Mouse (Mus musculus): ENCODE measurements around the gene Olfr248. TPM values are rescaled to one million over a fixed set of nuclear protein-coding genes. Genes with fewer than 3 reads are reported as not detected.
"Not testable (repeated sequence)": the region's sequence is repeated elsewhere in the genome, so short reads cannot be mapped to it uniquely, and the experiment has no call there.

The Olfr248 gene
- not detected in 2 replicates for polyA plus RNA-seq (2014; fragmentation: Nextera tagmentation; extraction: Ambion mirVana)

DNA sequence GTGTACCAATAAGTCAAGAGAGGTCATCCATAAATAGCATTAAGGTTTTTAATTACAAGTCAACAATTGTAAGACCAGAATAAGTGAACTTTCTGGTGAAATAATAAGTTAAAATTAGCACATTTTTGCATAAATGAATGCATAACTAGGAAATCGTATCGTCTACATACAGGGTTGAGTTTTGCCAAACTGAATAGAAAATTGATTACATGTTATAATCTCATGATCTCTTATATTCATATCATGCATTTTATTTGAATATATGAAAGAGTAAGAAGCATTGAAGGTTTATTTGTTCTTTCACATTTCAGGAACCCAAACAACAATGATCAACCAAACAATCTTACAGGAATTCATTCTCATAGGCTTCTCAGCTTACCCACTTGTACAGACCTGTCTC, at the start of gene Olfr248:
Gene Olfr248 (plus strand): TSS at position 301 of the 400 bp plus-strand sequence.
- H3K9ac ChIP-seq (ENCODE audit: low read length), result no peak within 1 kb of the TSS
- DNase-seq (ENCODE audit: low spot score, missing footprints) (no peak), ATAC-seq (ENCODE audit: low FRiP score) (no peak)
- no peaks in the 10 kb centered on the region for H3K9me3 ChIP-seq (ENCODE audit: control insufficient read depth, low read length)
- H3K4me1 ChIP-seq (ENCODE audit: control insufficient read depth, insufficient read depth, low read length), result no peaks in the 10 kb centered on the region
- H3K36me3 ChIP-seq (ENCODE audit: control insufficient read depth, insufficient read depth, low read length), result no peaks in the 10 kb centered on the region
- H3K4me2 ChIP-seq, result no peak within 1 kb of the TSS
- no peak within 1 kb of the TSS for H3K27ac ChIP-seq (ENCODE audit: low read depth, low read length)
- 89% methylated on average over 2 of the region's 2 CpGs for WGBS
- H3K4me3 ChIP-seq (ENCODE audit: low read depth, low read length), result no peak within 1 kb of the TSS
- H3K27me3 ChIP-seq (ENCODE audit: control insufficient read depth, insufficient read depth, low read length), result no peaks in the 10 kb centered on the region

- H3K4me2 ChIP-seq; H3K4me3 ChIP-seq (ENCODE audit: low read depth, low read length); H3K4me1 ChIP-seq (ENCODE audit: control insufficient read depth, insufficient read depth, low read length); H3K27me3 ChIP-seq (ENCODE audit: control insufficient read depth, insufficient read depth, low read length); H3K36me3 ChIP-seq (ENCODE audit: control insufficient read depth, insufficient read depth, low read length); H3K9ac ChIP-seq (ENCODE audit: low read length); DNase-seq (ENCODE audit: low spot score, missing footprints); H3K9me3 ChIP-seq (ENCODE audit: control insufficient read depth, low read length); ATAC-seq (ENCODE audit: low FRiP score); H3K27ac ChIP-seq (ENCODE audit: low read depth, low read length): not testable (repeated sequence)
- 79% methylated on average over 1 of the region's 1 CpGs for WGBS
These were observed 37.2 kb upstream of the Olfr248 start for GRCm38 (mm10) chr1:174353636-174354035.

- H3K4me2 ChIP-seq, result no peak overlapping the region
- H3K9ac ChIP-seq (ENCODE audit: low read length), result no peak overlapping the region
- no peaks in the 10 kb centered on the region for H3K9me3 ChIP-seq (ENCODE audit: control insufficient read depth, low read length)
- WGBS, result 81% methylated on average over 5 of the region's 5 CpGs
- H3K27me3 ChIP-seq (ENCODE audit: control insufficient read depth, insufficient read depth, low read length), result no peaks in the 10 kb centered on the region
- no peak for DNase-seq (ENCODE audit: low spot score, missing footprints)
- no peak for ATAC-seq (ENCODE audit: low FRiP score)
- no peak overlapping the region for H3K4me3 ChIP-seq (ENCODE audit: low read depth, low read length)
- no peaks in the 10 kb centered on the region for H3K36me3 ChIP-seq (ENCODE audit: control insufficient read depth, insufficient read depth, low read length)
- H3K27ac ChIP-seq (ENCODE audit: low read depth, low read length), result no peak overlapping the region
- H3K4me1 ChIP-seq (ENCODE audit: control insufficient read depth, insufficient read depth, low read length), result no peaks in the 10 kb centered on the region
These were observed 36.2 kb upstream of the Olfr248 start for GRCm38 (mm10) chr1:174354640-174355039.

DNA sequence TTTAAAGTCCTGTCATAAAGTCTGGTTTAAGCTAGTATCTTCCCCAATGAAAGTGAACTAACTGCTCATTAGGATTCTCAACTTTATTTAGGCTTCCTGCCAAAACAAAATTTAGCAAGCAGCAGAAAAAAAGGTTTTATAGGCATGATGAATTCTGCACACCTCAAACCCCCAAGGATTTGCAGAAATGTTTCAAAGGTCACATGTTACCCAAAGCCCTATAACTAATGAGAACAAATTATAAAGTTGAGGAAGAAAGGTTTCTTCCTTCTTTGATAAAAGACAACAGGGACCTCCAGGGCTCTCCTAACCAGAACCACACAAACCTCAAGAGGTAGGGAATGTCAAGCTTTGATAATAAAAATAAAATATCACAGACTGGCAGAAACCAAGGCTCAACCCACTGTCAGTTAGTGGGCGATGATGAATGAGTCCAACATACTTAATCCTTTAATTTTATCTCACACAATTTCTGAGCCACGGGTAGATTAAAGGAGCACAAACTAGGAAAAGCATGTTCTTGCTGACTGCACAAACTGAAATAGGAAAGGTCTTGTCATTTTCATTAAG, 25.9 kb upstream of the Olfr248 start, which contains the start of gene Olfr417:
Gene Olfr417 (plus strand): TSS at position 241 of the 570 bp plus-strand sequence.
- H3K4me1 ChIP-seq (ENCODE audit: control insufficient read depth, insufficient read depth, low read length), result no peaks in the 10 kb centered on the region
- 70% methylated on average over 2 of the region's 2 CpGs for WGBS
- no peak for ATAC-seq (ENCODE audit: low FRiP score)
- H3K9me3 ChIP-seq (ENCODE audit: control insufficient read depth, low read length), result no peaks in the 10 kb centered on the region
- H3K36me3 ChIP-seq (ENCODE audit: control insufficient read depth, insufficient read depth, low read length), result no peaks in the 10 kb centered on the region
- DNase-seq (ENCODE audit: low spot score, missing footprints), result peak; percentile 21
- H3K27me3 ChIP-seq (ENCODE audit: control insufficient read depth, insufficient read depth, low read length), result no peaks in the 10 kb centered on the region
- H3K4me2 ChIP-seq, result no peak within 1 kb of the TSS
- no peak within 1 kb of the TSS for H3K4me3 ChIP-seq (ENCODE audit: low read depth, low read length)
- no peak within 1 kb of the TSS for H3K27ac ChIP-seq (ENCODE audit: low read depth, low read length)
- no peak within 1 kb of the TSS for H3K9ac ChIP-seq (ENCODE audit: low read length)

DNA sequence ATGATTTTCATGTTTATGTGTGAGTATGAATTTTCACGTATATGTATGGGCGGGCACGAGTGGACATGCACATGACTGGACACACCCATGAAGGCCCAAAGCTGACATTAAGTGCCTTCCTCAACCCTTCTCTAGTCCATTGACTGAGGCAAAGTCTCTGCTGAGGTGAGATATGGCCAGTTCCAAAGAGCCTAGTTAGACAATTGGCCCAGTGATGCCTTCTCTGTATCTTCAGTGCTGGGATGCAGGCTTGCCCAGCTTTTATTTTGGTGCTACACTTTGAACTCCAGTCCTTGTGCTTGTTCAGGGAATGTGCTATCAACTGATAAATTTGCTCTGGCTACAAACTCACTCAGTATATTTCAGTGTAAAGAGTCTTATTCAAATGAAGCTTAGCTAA, 17.0 kb upstream of the Olfr248 start:
- H3K9ac ChIP-seq (ENCODE audit: low read length), result no peak overlapping the region
- no peak overlapping the region for H3K4me3 ChIP-seq (ENCODE audit: low read depth, low read length)
- H3K36me3 ChIP-seq (ENCODE audit: control insufficient read depth, insufficient read depth, low read length), result no peaks in the 10 kb centered on the region
- 90% methylated on average over 3 of the region's 3 CpGs for whole genome bisulfite sequencing
- no peak for ATAC-seq (ENCODE audit: low FRiP score)
- H3K4me1 ChIP-seq (ENCODE audit: control insufficient read depth, insufficient read depth, low read length), result no peaks in the 10 kb centered on the region
- no peak overlapping the region for H3K4me2 ChIP-seq
- DNase-seq (ENCODE audit: low spot score, missing footprints), result no peak
- H3K27ac ChIP-seq (ENCODE audit: low read depth, low read length), result no peak overlapping the region
- no peaks in the 10 kb centered on the region for H3K27me3 ChIP-seq (ENCODE audit: control insufficient read depth, insufficient read depth, low read length)
- no peaks in the 10 kb centered on the region for H3K9me3 ChIP-seq (ENCODE audit: control insufficient read depth, low read length)

- H3K9ac ChIP-seq (ENCODE audit: low read length), result no peak overlapping the region
- DNase-seq (ENCODE audit: low spot score, missing footprints) (no peak), ATAC-seq (ENCODE audit: low FRiP score) (no peak)
- WGBS, result 91% methylated on average over 4 of the region's 4 CpGs
- no peaks in the 10 kb centered on the region for H3K4me1 ChIP-seq (ENCODE audit: control insufficient read depth, insufficient read depth, low read length)
- no peak overlapping the region for H3K4me3 ChIP-seq (ENCODE audit: low read depth, low read length)
- H3K27ac ChIP-seq (ENCODE audit: low read depth, low read length), result no peak overlapping the region
- H3K27me3 ChIP-seq (ENCODE audit: control insufficient read depth, insufficient read depth, low read length), result no peaks in the 10 kb centered on the region
- H3K4me2 ChIP-seq, result no peak overlapping the region
- no peaks in the 10 kb centered on the region for H3K36me3 ChIP-seq (ENCODE audit: control insufficient read depth, insufficient read depth, low read length)
- H3K9me3 ChIP-seq (ENCODE audit: control insufficient read depth, low read length), result no peaks in the 10 kb centered on the region
These were observed 32.1 kb downstream of the Olfr248 start for GRCm38 (mm10) chr1:174422959-174423358.

GRCm38 (mm10) chr1:174423764-174424163, 32.9 kb downstream of the Olfr248 start, which contains the start of gene Olfr414:
Olfr414 (plus strand) TSS chr1:174424064.
- H3K4me1 ChIP-seq (ENCODE audit: control insufficient read depth, insufficient read depth, low read length), result no peaks in the 10 kb centered on the region
- ATAC-seq (ENCODE audit: low FRiP score) (no peak), DNase-seq (ENCODE audit: low spot score, missing footprints) (no peak)
- no peak within 1 kb of the TSS for H3K9ac ChIP-seq (ENCODE audit: low read length)
- 74% methylated on average over 1 of the region's 1 CpGs for WGBS
- H3K36me3 ChIP-seq (ENCODE audit: control insufficient read depth, insufficient read depth, low read length), result no peaks in the 10 kb centered on the region
- H3K9me3 ChIP-seq (ENCODE audit: control insufficient read depth, low read length), result no peaks in the 10 kb centered on the region
- no peak within 1 kb of the TSS for H3K27ac ChIP-seq (ENCODE audit: low read depth, low read length)
- no peak within 1 kb of the TSS for H3K4me3 ChIP-seq (ENCODE audit: low read depth, low read length)
- H3K27me3 ChIP-seq (ENCODE audit: control insufficient read depth, insufficient read depth, low read length), result no peaks in the 10 kb centered on the region
- H3K4me2 ChIP-seq, result no peak within 1 kb of the TSS

- no peak for ATAC-seq (ENCODE audit: low FRiP score)
- 66% methylated on average over 3 of the region's 3 CpGs for WGBS
- H3K36me3 ChIP-seq (ENCODE audit: control insufficient read depth, insufficient read depth, low read length), result no peaks in the 10 kb centered on the region
These were observed 35.5 kb downstream of the Olfr248 start for GRCm38 (mm10) chr1:174426180-174426986.

GRCm38 (mm10) chr1:174427402-174427801, 36.6 kb downstream of the Olfr248 start:
- ATAC-seq (ENCODE audit: low FRiP score) (no peak), DNase-seq (ENCODE audit: low spot score, missing footprints) (no peak)
- Histone ChIP-seq H3K4me3 (ENCODE audit: low read depth, low read length) (no peak overlapping the region), H3K36me3 (ENCODE audit: control insufficient read depth, insufficient read depth, low read length) (no peaks in the 10 kb centered on the region), H3K27me3 (ENCODE audit: control insufficient read depth, insufficient read depth, low read length) (no peaks in the 10 kb centered on the region), H3K4me2 (no peak overlapping the region), H3K9ac (ENCODE audit: low read length) (no peak overlapping the region), H3K27ac (ENCODE audit: low read depth, low read length) (no peak overlapping the region), H3K4me1 (ENCODE audit: control insufficient read depth, insufficient read depth, low read length) (no peaks in the 10 kb centered on the region), H3K9me3 (ENCODE audit: control insufficient read depth, low read length) (no peaks in the 10 kb centered on the region)
- WGBS, result 94% methylated on average over 1 of the region's 1 CpGs

More at GRCm38 (mm10) chr1:174426180-174426986, 35.5 kb downstream of the Olfr248 start:
- DNase-seq (ENCODE audit: low spot score, missing footprints), result no peak
- no peak overlapping the region for H3K9ac ChIP-seq (ENCODE audit: low read length)
- no peak overlapping the region for H3K27ac ChIP-seq (ENCODE audit: low read depth, low read length)
- no peaks in the 10 kb centered on the region for H3K9me3 ChIP-seq (ENCODE audit: control insufficient read depth, low read length)
- no peaks in the 10 kb centered on the region for H3K4me1 ChIP-seq (ENCODE audit: control insufficient read depth, insufficient read depth, low read length)
- H3K27me3 ChIP-seq (ENCODE audit: control insufficient read depth, insufficient read depth, low read length), result no peaks in the 10 kb centered on the region
- no peak overlapping the region for H3K4me3 ChIP-seq (ENCODE audit: low read depth, low read length)
- no peak overlapping the region for H3K4me2 ChIP-seq
